Mouse (Mus musculus): ENCODE measurements at regions not wholly inside any gene's neighbourhood (a gene's known extent, or its start where the extent isn't known, plus 50 kb on each side); places are given as distances from the start of the nearest gene placed in this dataset.
A peak's percentile ranks its signal among the peaks of the same experiment; 100 is the strongest.
"Not testable (repeated sequence)": the region's sequence is repeated elsewhere in the genome, so short reads cannot be mapped to it uniquely, and the experiment has no call there.

- Histone ChIP-seq H3K4me2 (replicated peaks; ENCODE audit: low read depth, low read length) (no peak overlapping the region), H3K9me3 (ENCODE audit: low read length) (no peaks in the 10 kb centered on the region), H3K36me3 (ENCODE audit: insufficient read depth, low read length) (no peaks in the 10 kb centered on the region), H3K4me3 (ENCODE audit: low read length) (no peak overlapping the region), H3K9ac (replicated peaks; ENCODE audit: low read length) (no peak overlapping the region), H3K4me1 (ENCODE audit: insufficient read depth, low read length) (no peaks in the 10 kb centered on the region), H3K27me3 (ENCODE audit: insufficient read depth, low read length) (no peaks in the 10 kb centered on the region), H3K27ac (ENCODE audit: low read length) (no peak overlapping the region)
- ATAC-seq (ENCODE audit: low FRiP score, low TSS enrichment) = no peak
- 82% methylated on average over 3 of the region's 3 CpGs for WGBS
These were observed 218.6 kb upstream of the Nsun6 start for GRCm38 (mm10) chr2:15273446-15273845.

DNA sequence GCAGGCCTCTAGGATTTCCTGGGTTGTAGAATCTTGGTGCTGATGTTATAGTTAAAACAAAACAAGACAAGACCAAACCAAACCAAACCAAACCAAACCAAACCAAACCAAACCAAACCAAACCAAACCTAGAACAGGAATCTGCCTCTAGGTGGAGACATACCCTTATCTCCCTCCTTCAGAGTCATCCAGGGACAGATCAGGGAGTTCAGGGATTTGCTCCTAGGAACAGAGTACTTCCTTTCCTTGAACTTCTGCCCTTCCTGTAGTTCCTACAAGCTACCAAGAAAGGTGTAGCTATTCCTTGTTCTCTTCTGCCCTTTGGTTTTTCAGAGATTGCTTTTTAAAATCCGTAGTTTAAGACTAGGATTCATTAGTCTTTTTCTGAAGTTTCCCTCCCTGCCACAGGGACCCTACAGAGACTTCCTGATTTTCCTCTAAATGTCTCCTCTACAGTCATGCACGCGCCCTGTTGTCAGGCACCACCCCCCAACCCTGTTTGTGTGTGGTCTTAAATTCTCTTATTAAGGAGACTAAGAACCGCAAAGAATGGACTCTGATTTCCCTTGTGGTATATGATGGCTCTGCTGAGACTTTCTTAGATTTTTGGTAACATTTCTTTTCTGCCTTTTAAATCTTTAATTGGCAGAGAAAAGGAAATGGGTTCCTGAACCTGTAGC, 205.8 kb upstream of the Nsun6 start:
- ATAC-seq (ENCODE audit: low FRiP score, low TSS enrichment) = peak; percentile 65; the same call in 1 of the 2 replicates
- H3K4me1 ChIP-seq (ENCODE audit: insufficient read depth, low read length) = no peaks in the 10 kb centered on the region
- no peak overlapping the region for H3K27ac ChIP-seq (ENCODE audit: low read length)
- no peaks in the 10 kb centered on the region for H3K27me3 ChIP-seq (ENCODE audit: insufficient read depth, low read length)
- H3K4me2 ChIP-seq (replicated peaks; ENCODE audit: low read depth, low read length) = no peak overlapping the region
- no peak overlapping the region for H3K4me3 ChIP-seq (ENCODE audit: low read length)
- no peaks in the 10 kb centered on the region for H3K36me3 ChIP-seq (ENCODE audit: insufficient read depth, low read length)
- H3K9me3 ChIP-seq (ENCODE audit: low read length) = no peaks in the 10 kb centered on the region
- H3K9ac ChIP-seq (replicated peaks; ENCODE audit: low read length) = no peak overlapping the region
- WGBS = 20% methylated on average over 4 of the region's 4 CpGs

DNA sequence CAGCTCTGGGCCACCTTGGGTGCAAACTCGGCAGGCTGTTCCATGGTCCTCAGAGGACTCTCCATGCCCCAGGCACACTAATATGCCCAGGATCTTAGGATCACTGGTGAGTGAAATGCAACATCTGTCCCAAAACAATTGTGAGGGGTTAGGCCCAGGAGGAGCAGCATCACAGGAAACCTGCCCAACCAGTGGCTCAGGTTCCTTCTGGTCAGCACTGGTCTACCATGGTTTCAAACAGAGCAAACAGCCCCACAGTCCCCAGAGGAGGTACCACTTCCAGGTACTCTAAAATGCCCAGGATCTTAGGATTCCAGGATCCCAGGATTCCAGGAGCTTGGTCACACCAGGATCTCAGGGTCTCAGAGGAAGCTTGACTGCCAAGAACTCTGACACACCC, 187.4 kb upstream of the Nsun6 start:
- H3K4me3 ChIP-seq (ENCODE audit: low read length); H3K9me3 ChIP-seq (ENCODE audit: low read length); H3K27ac ChIP-seq (ENCODE audit: low read length); H3K4me1 ChIP-seq (ENCODE audit: insufficient read depth, low read length); H3K9ac ChIP-seq (replicated peaks; ENCODE audit: low read length); H3K27me3 ChIP-seq (ENCODE audit: insufficient read depth, low read length); H3K36me3 ChIP-seq (ENCODE audit: insufficient read depth, low read length); ATAC-seq (ENCODE audit: low FRiP score, low TSS enrichment); H3K4me2 ChIP-seq (replicated peaks; ENCODE audit: low read depth, low read length): not testable (repeated sequence)
- WGBS = 90% methylated on average over 1 of the region's 1 CpGs

DNA sequence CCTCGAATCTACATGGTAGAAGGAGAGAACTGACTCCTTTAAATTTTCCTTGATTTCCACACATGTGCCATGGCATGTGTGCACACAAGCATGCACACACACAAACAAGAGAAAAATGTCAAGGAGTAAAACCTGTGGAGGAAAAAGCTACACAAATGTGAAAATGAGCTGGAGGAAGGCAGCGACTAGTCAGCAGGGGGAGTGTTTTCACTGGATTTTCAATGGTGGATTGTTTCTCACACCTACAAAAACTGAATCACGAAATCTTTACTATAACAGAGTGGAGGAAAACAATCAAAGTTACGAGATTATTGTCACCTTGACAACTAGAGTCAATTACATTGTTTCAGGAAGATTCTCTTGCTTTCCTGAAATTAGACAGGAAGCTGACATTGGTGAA, 167.0 kb upstream of the Nsun6 start:
- H3K4me2 ChIP-seq (replicated peaks; ENCODE audit: low read depth, low read length) = no peak overlapping the region
- H3K36me3 ChIP-seq (ENCODE audit: insufficient read depth, low read length) = no peaks in the 10 kb centered on the region
- H3K4me1 ChIP-seq (ENCODE audit: insufficient read depth, low read length) = no peaks in the 10 kb centered on the region
- H3K9ac ChIP-seq (replicated peaks; ENCODE audit: low read length) = no peak overlapping the region
- H3K4me3 ChIP-seq (ENCODE audit: low read length) = no peak overlapping the region
- H3K27ac ChIP-seq (ENCODE audit: low read length) = no peak overlapping the region
- H3K9me3 ChIP-seq (ENCODE audit: low read length) = no peaks in the 10 kb centered on the region
- 45% methylated on average over 4 of the region's 4 CpGs for WGBS
- ATAC-seq (ENCODE audit: low FRiP score, low TSS enrichment) = no peak
- no peaks in the 10 kb centered on the region for H3K27me3 ChIP-seq (ENCODE audit: insufficient read depth, low read length)

DNA sequence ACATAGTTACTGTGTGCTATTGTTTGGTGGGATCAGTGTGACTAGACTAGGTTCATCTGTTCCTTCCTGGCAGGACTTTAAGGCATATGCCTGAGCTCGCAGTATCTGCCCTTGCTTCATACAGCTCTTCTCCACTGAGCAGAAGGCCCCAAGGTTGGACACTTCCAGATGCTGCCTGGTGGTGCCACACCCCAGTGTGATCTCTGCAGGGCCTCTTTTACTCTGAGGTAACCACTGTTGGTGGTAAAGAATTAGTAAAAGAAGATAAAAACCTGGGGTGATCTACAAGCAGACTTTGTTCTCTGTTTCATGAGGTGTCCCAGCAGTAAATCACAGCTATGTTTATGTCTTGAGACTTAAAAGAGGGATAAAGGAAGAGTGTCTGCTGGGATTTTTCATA, 133.2 kb upstream of the Nsun6 start:
- Histone ChIP-seq H3K36me3 (ENCODE audit: insufficient read depth, low read length) (no peaks in the 10 kb centered on the region), H3K27me3 (ENCODE audit: insufficient read depth, low read length) (no peaks in the 10 kb centered on the region), H3K9me3 (ENCODE audit: low read length) (no peaks in the 10 kb centered on the region), H3K4me2 (replicated peaks; ENCODE audit: low read depth, low read length) (no peak overlapping the region), H3K9ac (replicated peaks; ENCODE audit: low read length) (no peak overlapping the region), H3K4me3 (ENCODE audit: low read length) (no peak overlapping the region), H3K4me1 (ENCODE audit: insufficient read depth, low read length) (no peaks in the 10 kb centered on the region), H3K27ac (ENCODE audit: low read length) (no peak overlapping the region)
- ATAC-seq (ENCODE audit: low FRiP score, low TSS enrichment) = no peak
- WGBS = 75% methylated on average over 1 of the region's 1 CpGs

DNA sequence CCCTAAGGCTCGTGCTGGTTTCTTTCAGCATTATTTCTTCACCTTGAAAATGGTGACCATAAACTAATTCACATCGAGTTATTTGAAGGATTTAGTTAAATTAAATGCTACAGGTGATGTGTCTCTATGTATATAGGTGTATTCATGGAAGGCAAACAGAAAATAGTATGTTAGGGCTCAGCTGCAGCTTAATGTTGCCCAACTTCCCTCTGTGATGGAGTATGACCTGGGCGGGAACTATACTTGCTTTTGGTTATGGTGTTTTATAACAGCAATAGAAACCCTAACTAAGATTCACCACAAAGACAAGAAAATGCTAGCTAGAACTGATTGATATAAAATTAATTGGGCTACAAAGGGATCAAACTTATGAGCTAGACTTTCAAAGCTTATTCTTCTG, 126.1 kb upstream of the Nsun6 start:
- no peak overlapping the region for H3K27ac ChIP-seq (ENCODE audit: low read length)
- no peak overlapping the region for H3K4me3 ChIP-seq (ENCODE audit: low read length)
- no peak for ATAC-seq (ENCODE audit: low FRiP score, low TSS enrichment)
- no peak overlapping the region for H3K4me2 ChIP-seq (replicated peaks; ENCODE audit: low read depth, low read length)
- no peak overlapping the region for H3K9ac ChIP-seq (replicated peaks; ENCODE audit: low read length)
- H3K36me3 ChIP-seq (ENCODE audit: insufficient read depth, low read length) = no peaks in the 10 kb centered on the region
- H3K4me1 ChIP-seq (ENCODE audit: insufficient read depth, low read length) = no peaks in the 10 kb centered on the region
- no peaks in the 10 kb centered on the region for H3K9me3 ChIP-seq (ENCODE audit: low read length)
- no peaks in the 10 kb centered on the region for H3K27me3 ChIP-seq (ENCODE audit: insufficient read depth, low read length)
- 84% methylated on average over 3 of the region's 3 CpGs for WGBS

- Histone ChIP-seq H3K4me3 (ENCODE audit: low read length) (no peak overlapping the region), H3K9me3 (ENCODE audit: low read length) (no peaks in the 10 kb centered on the region), H3K27me3 (ENCODE audit: insufficient read depth, low read length) (no peaks in the 10 kb centered on the region), H3K36me3 (ENCODE audit: insufficient read depth, low read length) (no peaks in the 10 kb centered on the region), H3K27ac (ENCODE audit: low read length) (no peak overlapping the region), H3K9ac (replicated peaks; ENCODE audit: low read length) (no peak overlapping the region), H3K4me1 (ENCODE audit: insufficient read depth, low read length) (no peaks in the 10 kb centered on the region), H3K4me2 (replicated peaks; ENCODE audit: low read depth, low read length) (no peak overlapping the region)
- ATAC-seq (ENCODE audit: low FRiP score, low TSS enrichment) = no peak
These were observed 111.7 kb upstream of the Nsun6 start for GRCm38 (mm10) chr2:15166435-15167024.

DNA sequence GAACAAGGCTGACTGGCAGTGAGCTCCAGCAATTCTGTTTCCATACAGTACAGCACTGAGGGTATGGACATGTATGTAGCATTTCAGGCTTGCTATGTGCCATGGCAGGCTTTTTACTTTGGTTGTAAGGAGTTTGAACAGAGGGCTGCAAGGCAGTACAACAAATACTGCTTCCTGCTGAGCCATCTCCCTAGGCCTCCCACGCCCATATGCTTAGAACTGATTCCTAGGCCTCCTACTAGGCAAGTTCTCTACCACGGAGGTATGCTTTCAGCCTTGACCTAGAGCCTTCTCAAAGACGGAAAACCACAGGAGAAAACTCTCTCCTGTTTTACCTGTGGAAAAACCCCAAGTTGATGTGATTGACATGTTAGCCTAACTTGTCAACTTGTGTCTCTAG, 111.0 kb upstream of the Nsun6 start:
- Histone ChIP-seq H3K27ac (ENCODE audit: low read length) (no peak overlapping the region), H3K36me3 (ENCODE audit: insufficient read depth, low read length) (no peaks in the 10 kb centered on the region), H3K4me2 (replicated peaks; ENCODE audit: low read depth, low read length) (no peak overlapping the region), H3K27me3 (ENCODE audit: insufficient read depth, low read length) (no peaks in the 10 kb centered on the region), H3K9ac (replicated peaks; ENCODE audit: low read length) (no peak overlapping the region), H3K9me3 (ENCODE audit: low read length) (no peaks in the 10 kb centered on the region), H3K4me3 (ENCODE audit: low read length) (no peak overlapping the region), H3K4me1 (ENCODE audit: insufficient read depth, low read length) (no peaks in the 10 kb centered on the region)
- 70% methylated on average over 3 of the region's 3 CpGs for WGBS
- no peak for ATAC-seq (ENCODE audit: low FRiP score, low TSS enrichment)

DNA sequence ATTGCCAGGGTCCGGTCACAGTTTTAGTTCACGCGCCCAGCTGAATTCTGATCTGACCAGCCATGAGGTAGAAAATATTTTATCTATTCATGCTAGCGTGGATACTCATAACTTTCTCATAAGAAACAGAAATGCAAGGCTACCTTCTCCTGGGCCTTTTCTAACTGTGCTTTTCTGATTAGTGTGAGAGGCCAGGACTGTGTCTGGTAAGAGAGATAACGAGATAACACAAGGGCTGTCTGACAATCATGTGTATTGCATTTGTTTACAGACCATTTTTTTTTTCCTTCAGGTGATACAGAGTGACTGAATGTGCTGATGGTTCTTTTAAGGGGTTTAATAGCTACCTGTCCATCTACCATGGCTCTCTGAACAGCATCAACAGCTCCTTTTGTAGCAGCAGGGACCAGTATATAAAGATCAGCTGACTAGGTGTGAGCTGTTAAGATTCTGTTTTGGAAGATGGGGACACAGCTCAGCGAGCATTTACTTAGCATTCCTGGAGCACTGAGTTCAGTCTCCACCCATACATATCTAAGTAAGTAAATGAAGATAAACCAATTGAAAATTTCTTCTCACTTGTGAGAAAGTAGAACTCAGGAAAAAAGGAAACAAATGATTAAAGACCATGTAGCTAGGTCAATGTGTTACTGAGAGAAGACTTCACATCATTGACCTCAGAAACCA, 109.0 kb upstream of the Nsun6 start:
- no peak overlapping the region for H3K27ac ChIP-seq (ENCODE audit: low read length)
- H3K4me1 ChIP-seq (ENCODE audit: insufficient read depth, low read length) = no peaks in the 10 kb centered on the region
- H3K4me3 ChIP-seq (ENCODE audit: low read length) = no peak overlapping the region
- H3K27me3 ChIP-seq (ENCODE audit: insufficient read depth, low read length) = no peaks in the 10 kb centered on the region
- ATAC-seq (ENCODE audit: low FRiP score, low TSS enrichment) = no peak
- no peak overlapping the region for H3K4me2 ChIP-seq (replicated peaks; ENCODE audit: low read depth, low read length)
- H3K36me3 ChIP-seq (ENCODE audit: insufficient read depth, low read length) = no peaks in the 10 kb centered on the region
- H3K9ac ChIP-seq (replicated peaks; ENCODE audit: low read length) = no peak overlapping the region
- H3K9me3 ChIP-seq (ENCODE audit: low read length) = no peaks in the 10 kb centered on the region
- WGBS = 80% methylated on average over 6 of the region's 6 CpGs

DNA sequence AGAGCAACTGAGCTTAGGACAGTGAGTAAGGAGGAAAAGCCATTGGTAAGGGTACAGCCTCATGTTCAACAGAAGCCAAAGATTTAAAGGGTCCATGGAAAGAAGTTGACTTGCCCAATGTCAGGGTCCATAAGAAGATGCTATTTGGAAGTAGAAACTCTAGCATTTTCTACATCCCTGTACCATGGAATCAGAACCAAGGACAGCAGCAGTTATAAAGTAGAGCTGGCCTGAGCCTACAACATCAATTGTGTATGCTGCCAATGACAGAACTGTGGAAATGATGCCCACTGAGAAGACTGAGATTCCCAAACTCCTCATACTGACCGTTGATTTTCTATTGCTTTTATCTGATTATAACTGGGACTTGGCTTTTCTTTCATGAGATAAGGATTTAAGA, 107.0 kb upstream of the Nsun6 start:
- no peak for ATAC-seq (ENCODE audit: low FRiP score, low TSS enrichment)
- H3K27ac ChIP-seq (ENCODE audit: low read length) = no peak overlapping the region
- H3K36me3 ChIP-seq (ENCODE audit: insufficient read depth, low read length) = no peaks in the 10 kb centered on the region
- no peak overlapping the region for H3K4me2 ChIP-seq (replicated peaks; ENCODE audit: low read depth, low read length)
- no peak overlapping the region for H3K9ac ChIP-seq (replicated peaks; ENCODE audit: low read length)
- no peak overlapping the region for H3K4me3 ChIP-seq (ENCODE audit: low read length)
- 91% methylated on average over 1 of the region's 1 CpGs for WGBS
- H3K4me1 ChIP-seq (ENCODE audit: insufficient read depth, low read length) = no peaks in the 10 kb centered on the region
- no peaks in the 10 kb centered on the region for H3K27me3 ChIP-seq (ENCODE audit: insufficient read depth, low read length)
- no peaks in the 10 kb centered on the region for H3K9me3 ChIP-seq (ENCODE audit: low read length)

Data from kidney, embryonic 16.5 days (tissue).